Mouse (Mus musculus) gastrocnemius, adult 2 months (tissue): ENCODE data around the gene Epb41l2. TPM values are rescaled to one million over a fixed set of nuclear protein-coding genes. Genes with fewer than 3 reads are reported as not detected.
A peak's percentile ranks its signal among the peaks of the same experiment; 100 is the strongest.

ENCODE experiments used
- DNase-seq: peaks from one replicate; pipeline ENCODE4 v3.0.0; 2022
- H3K27ac ChIP-seq: fragments of 200-600 bp; 2 replicates; pipeline ENCODE4 v1.8.1; 2022; ENCODE audit warnings: mild to moderate bottlenecking
- H3K4me3 ChIP-seq: fragments of 200-600 bp; 2 replicates; pipeline ENCODE4 v1.8.1; 2022; ENCODE audit warnings: mild to moderate bottlenecking, moderate library complexity
- CTCF ChIP-seq: fragments of 200-600 bp; IDR thresholded peaks from 2 replicates; pipeline ENCODE4 v1.8.1; 2022; ENCODE audit warnings: antibody characterized with exemption, mild to moderate bottlenecking, moderate library complexity
- intact Hi-C: fragments of 180-260 bp; cut with DNase I; formaldehyde crosslinking; loops from one replicate; pipeline ENCODE4 v1.15.1; 2025
- total RNA-seq, 2 experiments: library from RNA; stranded (reverse); gene quantifications; 2 replicates each; pipeline ENCODE4 v1.2.3; 2021

The Epb41l2 gene
- total RNA-seq, 2 experiments from 2014 or later = 25.3 to 31.4 TPM

GRCm38 (mm10) chr10:25453150-25453549, 93.6 kb downstream of the Epb41l2 start:
- Histone ChIP-seq H3K27ac (peak overlapping the region; percentile 6; the same call in 1 of the 2 replicates), H3K4me3 (no peak overlapping the region)
- intact Hi-C loops = no loop called here
- no peak for DNase-seq
- TF ChIP-seq CTCF = no peak

- DNase-seq = no peak
- no peak overlapping the region for H3K4me3 ChIP-seq
- intact Hi-C loops = no loop called here
These were observed 94.2 kb downstream of the Epb41l2 start for GRCm38 (mm10) chr10:25453772-25454171.

GRCm38 (mm10) chr10:25457118-25457517, 97.5 kb downstream of the Epb41l2 start:
- intact Hi-C loops = no loop called here
- Histone ChIP-seq H3K27ac (no peak overlapping the region), H3K4me3 (no peak overlapping the region)
- DNase-seq = no peak
- no peak for TF ChIP-seq CTCF

More at GRCm38 (mm10) chr10:25453772-25454171, 94.2 kb downstream of the Epb41l2 start:
- TF ChIP-seq CTCF = no peak
- H3K27ac ChIP-seq = peak overlapping the region; percentile 6

- Histone ChIP-seq H3K4me3 (no peak overlapping the region), H3K27ac (no peak overlapping the region)
- TF ChIP-seq CTCF = no peak
- no peak for DNase-seq
- intact Hi-C loops = no loop called here
These were observed 98.4 kb downstream of the Epb41l2 start for GRCm38 (mm10) chr10:25457996-25458395.

- intact Hi-C loops = no loop called here
- no peak for DNase-seq
These were observed 102.2 kb downstream of the Epb41l2 start for GRCm38 (mm10) chr10:25461832-25462231.

GRCm38 (mm10) chr10:25462669-25463068, 103.1 kb downstream of the Epb41l2 start:
- H3K27ac ChIP-seq = no peak overlapping the region
- intact Hi-C loops = no loop called here
- no peak overlapping the region for H3K4me3 ChIP-seq
- no peak for TF ChIP-seq CTCF
- no peak for DNase-seq

More at GRCm38 (mm10) chr10:25461832-25462231, 102.2 kb downstream of the Epb41l2 start:
- Histone ChIP-seq H3K4me3 (no peak overlapping the region), H3K27ac (no peak overlapping the region)
- no peak for TF ChIP-seq CTCF

- intact Hi-C loops = no loop called here
- Histone ChIP-seq H3K4me3 (no peak overlapping the region), H3K27ac (no peak overlapping the region)
- DNase-seq = no peak
- no peak for TF ChIP-seq CTCF
These were observed 106.9 kb downstream of the Epb41l2 start for GRCm38 (mm10) chr10:25466493-25466892.

GRCm38 (mm10) chr10:25471944-25472343, 112.3 kb downstream of the Epb41l2 start:
- DNase-seq = no peak
- intact Hi-C loops = no loop called here
- Histone ChIP-seq H3K27ac (no peak overlapping the region), H3K4me3 (no peak overlapping the region)
- no peak for TF ChIP-seq CTCF

- no peak overlapping the region for H3K27ac ChIP-seq
- no peak overlapping the region for H3K4me3 ChIP-seq
- TF ChIP-seq CTCF = no peak
- intact Hi-C loops = no loop called here
- DNase-seq = no peak
These were observed 120.1 kb downstream of the Epb41l2 start for GRCm38 (mm10) chr10:25479716-25480115.

- H3K27ac ChIP-seq = no peak overlapping the region
- intact Hi-C loops = no loop called here
- no peak for TF ChIP-seq CTCF
- H3K4me3 ChIP-seq = no peak overlapping the region
- DNase-seq = no peak
These were observed 123.2 kb downstream of the Epb41l2 start for GRCm38 (mm10) chr10:25482791-25483190.

- TF ChIP-seq CTCF = peak; percentile 92
- Histone ChIP-seq H3K27ac (no peak overlapping the region), H3K4me3 (no peak overlapping the region)
- peak; percentile 72 for DNase-seq
- intact Hi-C loops = loop anchor here (1.0 kb wide), 1 partner anchor 220 kb away; no protein-coding TSS in a partner anchor
These were observed 128.9 kb downstream of the Epb41l2 start for GRCm38 (mm10) chr10:25488456-25488855.

GRCm38 (mm10) chr10:25499323-25500071, 139.9 kb downstream of the Epb41l2 start:
- intact Hi-C loops = no loop called here
- Histone ChIP-seq H3K27ac (no peak overlapping the region), H3K4me3 (no peak overlapping the region)
- peak; percentile 31 for TF ChIP-seq CTCF
- no peak for DNase-seq

- intact Hi-C loops = no loop called here
- no peak for DNase-seq
- TF ChIP-seq CTCF = no peak
- Histone ChIP-seq H3K27ac (no peak overlapping the region), H3K4me3 (no peak overlapping the region)
These were observed 143.7 kb downstream of the Epb41l2 start for GRCm38 (mm10) chr10:25503250-25503649.

GRCm38 (mm10) chr10:25513821-25514220, 154.2 kb downstream of the Epb41l2 start:
- H3K27ac ChIP-seq = no peak overlapping the region
- no peak for DNase-seq
- no peak for TF ChIP-seq CTCF
- no peak overlapping the region for H3K4me3 ChIP-seq
- intact Hi-C loops = no loop called here
